Mouse (Mus musculus) cerebellum, adult 2 months (tissue): ENCODE data around the gene Igdcc3. TPM values are rescaled to one million over a fixed set of nuclear protein-coding genes. Genes with fewer than 3 reads are reported as not detected.
A peak's percentile ranks its signal among the peaks of the same experiment; 100 is the strongest.

Source experiments
- DNase-seq, 2 experiments: peaks; one replicate each; pipeline ENCODE4 v3.0.0; 2021
- H3K27ac ChIP-seq: fragments of 200-500 bp; 2 replicates; pipeline ENCODE4 v1.5.1; 2012; ENCODE audit warnings: low read length, control low read depth, inconsistent platforms; ENCODE audit not compliant: insufficient read depth
- H3K27me3 ChIP-seq: fragments of 200-500 bp; 2 replicates; pipeline ENCODE4 v1.6.1; 2012; ENCODE audit warnings: inconsistent platforms, mild to moderate bottlenecking, low read length, moderate library complexity; ENCODE audit not compliant: control insufficient read depth, insufficient read depth
- H3K4me1 ChIP-seq: fragments of 200-500 bp; 2 replicates; pipeline ENCODE4 v1.6.1; 2011; ENCODE audit warnings: low read length; ENCODE audit not compliant: control insufficient read depth, insufficient read depth
- H3K4me3 ChIP-seq: fragments of 200-500 bp; replicated peaks from 2 replicates; pipeline ENCODE3; 2011; ENCODE audit warnings: mild to moderate bottlenecking, low read depth, low read length, control low read depth; ENCODE audit not compliant: insufficient read depth
- CTCF ChIP-seq: fragments of 200-500 bp; IDR thresholded peaks from 2 replicates; pipeline ENCODE4 v1.5.1; 2011; ENCODE audit warnings: low read depth, mild to moderate bottlenecking, control low read depth, low read length, moderate library complexity, borderline replicate concordance; ENCODE audit not compliant: insufficient read depth
- POLR2A ChIP-seq: fragments of 200-500 bp; IDR thresholded peaks from 2 replicates; pipeline ENCODE4 v1.6.1; 2011; ENCODE audit warnings: low read length, control low read depth, borderline replicate concordance; ENCODE audit not compliant: insufficient read depth
- WGBS: fragments of 180-500 bp; shearing (Covaris S2); methylation state at CpG from one replicate; pipeline ENCODE4 v1.1.7; 2018; 5-methylcytosine and 5-hydroxymethylcytosine counted together
- polyA plus RNA-seq: library from polyadenylated mRNA; depleted of rRNA; stranded (reverse); fragments of >200 nt; gene quantifications from 2 replicates; pipeline ENCODE4 v1.2.3, GENCODE M21; 2012

Igdcc3 gene
- polyA plus RNA-seq, 1 experiment = 1.8 TPM

DNA sequence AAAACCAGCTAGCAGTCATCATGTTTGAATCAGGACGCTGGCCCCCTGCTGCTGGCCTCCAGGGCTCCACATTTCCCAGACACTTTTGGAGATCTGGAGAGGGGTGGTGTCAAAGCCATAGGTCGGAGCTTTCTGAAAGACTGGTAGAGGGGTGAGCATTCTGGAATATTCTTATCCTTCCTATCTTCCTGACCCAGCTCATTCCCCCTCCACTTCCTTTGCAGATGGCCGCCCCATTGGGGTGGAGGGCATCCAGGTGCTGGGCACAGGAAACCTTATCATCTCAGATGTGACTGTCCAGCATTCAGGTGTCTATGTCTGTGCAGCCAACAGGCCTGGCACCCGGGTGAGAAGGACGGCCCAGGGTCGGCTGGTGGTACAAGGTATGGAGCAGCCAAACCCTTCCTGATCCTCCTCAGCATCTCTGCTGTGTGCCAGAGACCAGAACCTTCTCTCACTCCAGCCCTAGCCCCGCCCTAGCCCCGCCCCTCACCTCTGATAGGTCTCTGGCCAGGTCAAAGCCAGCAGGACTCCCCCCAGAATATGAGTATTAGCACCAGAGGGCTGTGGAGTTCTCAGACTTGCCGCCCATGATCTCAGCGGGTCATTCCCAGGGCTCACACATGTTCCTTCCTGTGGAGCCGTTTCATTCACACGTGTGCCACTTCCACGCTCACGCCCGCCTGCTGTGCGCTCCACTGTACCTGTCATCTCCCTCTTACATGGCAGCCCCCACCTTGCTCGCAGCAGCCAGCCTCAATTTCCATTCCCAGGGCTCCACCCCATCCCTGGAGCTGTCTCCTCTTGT is 39.0 kb downstream of the Igdcc3 start:
- 60% methylated on average over 17 of the region's 17 CpGs for WGBS
- Histone ChIP-seq H3K27ac (no peak overlapping the region), H3K27me3 (no peaks in the 10 kb centered on the region), H3K4me3 (no peak overlapping the region), H3K4me1 (peaks cover 5% of the 10 kb centered on the region; the same call in 1 of the 2 replicates)
- no peak for DNase-seq
- TF ChIP-seq CTCF = no peak
- TF ChIP-seq POLR2A = no peak

DNA sequence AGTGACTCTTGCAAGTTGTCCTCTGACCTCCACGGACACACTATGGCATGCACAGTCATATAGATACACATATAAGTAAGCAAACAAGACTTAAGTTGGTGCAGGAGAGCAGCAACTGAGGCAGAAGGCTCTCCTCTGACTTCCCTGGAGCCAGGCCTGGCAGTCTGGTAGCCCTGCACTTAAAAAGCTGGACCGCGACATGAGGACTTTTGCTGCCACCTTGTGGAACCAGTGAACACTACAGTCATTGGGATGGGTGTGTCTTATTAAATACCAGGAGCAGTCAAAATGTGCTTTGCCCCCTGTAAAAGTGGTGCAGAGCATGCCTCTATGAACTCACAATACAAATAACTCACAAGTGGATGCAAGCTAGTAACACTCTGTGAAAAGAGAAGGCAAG is 47.6 kb downstream of the Igdcc3 start:
- Histone ChIP-seq H3K27me3 (no peaks in the 10 kb centered on the region), H3K4me3 (no peak overlapping the region), H3K4me1 (no peaks in the 10 kb centered on the region), H3K27ac (no peak overlapping the region)
- 7% methylated on average over 3 of the region's 3 CpGs for WGBS
- TF ChIP-seq POLR2A = no peak
- TF ChIP-seq CTCF = peak; percentile 95
- DNase-seq = peak; percentile 78 to 86

DNA sequence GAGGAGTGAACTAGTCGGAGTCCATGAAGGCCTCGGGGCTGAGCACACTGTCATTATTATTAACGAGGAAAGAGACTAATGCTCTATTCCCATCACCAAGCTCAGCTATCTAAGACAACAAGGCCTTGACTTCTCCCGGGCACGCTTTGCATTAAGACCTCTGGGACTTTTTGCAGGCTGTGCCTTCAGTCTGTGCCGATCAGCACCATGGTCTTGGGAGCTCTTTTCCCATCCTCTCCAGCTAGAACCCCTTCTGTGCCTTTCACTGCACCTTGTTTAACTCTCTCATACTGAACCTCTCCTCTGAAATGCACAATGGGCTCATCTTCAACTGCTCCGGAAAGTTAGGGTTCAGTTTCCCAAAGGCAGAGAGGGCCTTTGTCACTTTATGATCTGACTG is 49.3 kb downstream of the Igdcc3 start:
- H3K4me1 ChIP-seq = peaks cover 2% of the 10 kb centered on the region; the same call in 1 of the 2 replicates
- H3K4me3 ChIP-seq = no peak overlapping the region
- no peak overlapping the region for H3K27ac ChIP-seq
- DNase-seq = no peak
- TF ChIP-seq POLR2A (no peak), CTCF (no peak)
- H3K27me3 ChIP-seq = no peaks in the 10 kb centered on the region
- WGBS = 69% methylated on average over 7 of the region's 7 CpGs

DNA sequence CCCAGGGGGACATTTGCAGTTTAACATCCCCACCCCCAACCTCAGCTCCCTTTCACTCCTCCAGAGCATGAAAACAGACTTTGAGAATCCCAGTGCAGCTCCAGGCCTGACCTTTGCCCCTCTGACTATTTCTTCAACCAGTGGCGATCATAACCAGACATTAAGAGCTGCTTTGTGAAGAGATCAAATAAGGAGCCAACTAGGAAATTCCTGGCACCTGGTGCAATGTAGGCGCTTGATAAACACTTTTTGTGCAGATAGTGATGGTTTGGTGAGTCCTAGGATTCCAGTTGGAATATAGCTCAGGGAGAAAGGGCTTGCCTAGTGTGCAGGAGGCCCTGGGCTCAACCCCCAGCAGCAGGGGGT is 50.4 kb downstream of the Igdcc3 start:
- Histone ChIP-seq H3K27ac (no peak overlapping the region), H3K4me1 (peaks cover 11% of the 10 kb centered on the region; the same call in 1 of the 2 replicates), H3K27me3 (no peaks in the 10 kb centered on the region), H3K4me3 (no peak overlapping the region)
- 85% methylated on average over 2 of the region's 2 CpGs for WGBS
- TF ChIP-seq CTCF (no peak), POLR2A (no peak)
- DNase-seq = no peak

GRCm38 (mm10) chr9:65191755-65192469 is 50.9 kb downstream of the Igdcc3 start:
- Histone ChIP-seq H3K27me3 (no peaks in the 10 kb centered on the region), H3K4me3 (no peak overlapping the region), H3K4me1 (peaks cover 11% of the 10 kb centered on the region; the same call in 1 of the 2 replicates), H3K27ac (no peak overlapping the region)
- no peak for DNase-seq
- 72% methylated on average over 8 of the region's 8 CpGs for WGBS
- no peak for TF ChIP-seq POLR2A
- TF ChIP-seq CTCF = no peak

- 80% methylated on average over 12 of the region's 12 CpGs for WGBS
- TF ChIP-seq CTCF = no peak
- TF ChIP-seq POLR2A = no peak
- Histone ChIP-seq H3K4me3 (no peak overlapping the region), H3K4me1 (peaks cover 11% of the 10 kb centered on the region; the same call in 1 of the 2 replicates), H3K27me3 (no peaks in the 10 kb centered on the region), H3K27ac (no peak overlapping the region)
- DNase-seq = no peak
Measured at GRCm38 (mm10) chr9:65193214-65193613, 52.2 kb downstream of the Igdcc3 start.

GRCm38 (mm10) chr9:65195053-65195452 is 54.1 kb downstream of the Igdcc3 start, which contains the start of gene Parp16:
Gene Parp16, plus strand, starts transcription at chr9:65195353.
- TF ChIP-seq POLR2A (no peak), CTCF (no peak)
- peak within 1 kb of the TSS; percentile 79 for H3K27ac ChIP-seq
- WGBS = 79% methylated on average over 4 of the region's 4 CpGs

GRCm38 (mm10) chr9:65195621-65195981 is 54.6 kb downstream of the Igdcc3 start:
- 22% methylated on average over 8 of the region's 8 CpGs for WGBS

More at GRCm38 (mm10) chr9:65195053-65195452, 54.1 kb downstream of the Igdcc3 start, which contains the start of gene Parp16:
- no peak for DNase-seq
- no peaks in the 10 kb centered on the region for H3K27me3 ChIP-seq
- no peak within 1 kb of the TSS for H3K4me3 ChIP-seq
- peaks cover 11% of the 10 kb centered on the region; the same call in 1 of the 2 replicates for H3K4me1 ChIP-seq

More at GRCm38 (mm10) chr9:65195621-65195981, 54.6 kb downstream of the Igdcc3 start:
- TF ChIP-seq CTCF (no peak), POLR2A (no peak)
- DNase-seq = peak; percentile 50 to 54
- Histone ChIP-seq H3K27ac (peak overlapping the region; percentile 79), H3K4me1 (peaks cover 11% of the 10 kb centered on the region; the same call in 1 of the 2 replicates), H3K27me3 (no peaks in the 10 kb centered on the region), H3K4me3 (no peak overlapping the region)
